Mouse (Mus musculus) heart, adult 11 months (tissue): ENCODE data around the gene Fut4.
A peak's percentile ranks its signal among the peaks of the same experiment; 100 is the strongest.

Experiments
- DNase-seq: peaks from one replicate; pipeline ENCODE4 v3.0.0; 2022

Fut4 gene

DNA sequence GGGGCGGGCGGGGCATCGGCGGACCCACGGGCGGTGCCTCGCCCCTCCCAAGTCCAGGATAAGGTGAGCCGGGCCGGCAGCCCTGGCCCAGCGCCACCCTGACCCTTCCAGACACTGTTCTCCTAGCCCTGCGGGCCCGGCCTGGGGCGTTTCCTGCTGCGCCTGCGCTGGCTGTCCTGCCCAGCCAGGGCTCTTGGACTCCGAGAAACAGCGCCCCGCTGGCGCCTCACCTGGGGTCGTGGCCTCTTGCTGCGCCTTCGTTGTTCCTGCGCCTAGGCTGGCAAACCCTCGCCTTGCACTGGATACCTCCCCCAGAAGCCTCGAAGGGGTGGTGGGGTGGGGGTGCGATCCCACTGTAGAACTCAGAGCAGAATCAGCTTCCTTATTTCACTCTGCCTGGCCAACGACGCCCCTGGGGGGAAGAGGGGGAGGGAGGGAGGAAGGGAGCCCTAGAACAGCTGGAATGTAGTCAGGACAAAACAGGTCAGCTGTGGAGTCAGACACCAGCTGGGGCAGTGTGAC is at the start of gene Fut4:
Gene Fut4, minus strand, starts transcription at position 393 of the 522 bp plus-strand sequence.
- DNase-seq: peak; percentile 96

DNA sequence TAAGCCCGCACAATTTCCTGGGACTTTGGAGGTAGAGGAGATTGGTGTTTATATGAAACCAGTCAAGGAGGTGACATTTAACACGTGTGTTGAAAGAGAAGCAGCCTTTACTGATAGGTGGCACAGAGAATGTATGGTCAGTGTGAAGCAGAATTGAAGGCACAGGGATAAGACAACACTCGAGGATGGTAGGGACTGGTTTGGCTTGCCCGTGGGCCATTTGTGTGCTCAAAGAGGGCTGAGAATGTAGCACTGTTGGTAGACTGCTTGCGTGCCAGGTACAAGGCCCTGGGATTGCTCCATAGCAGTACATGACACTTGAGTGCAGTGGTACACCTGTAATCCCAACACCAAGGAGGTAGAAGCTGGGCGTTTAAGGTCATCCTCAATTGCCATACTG is 35.2 kb upstream of the Fut4 start:
- DNase-seq: peak; percentile 56

DNA sequence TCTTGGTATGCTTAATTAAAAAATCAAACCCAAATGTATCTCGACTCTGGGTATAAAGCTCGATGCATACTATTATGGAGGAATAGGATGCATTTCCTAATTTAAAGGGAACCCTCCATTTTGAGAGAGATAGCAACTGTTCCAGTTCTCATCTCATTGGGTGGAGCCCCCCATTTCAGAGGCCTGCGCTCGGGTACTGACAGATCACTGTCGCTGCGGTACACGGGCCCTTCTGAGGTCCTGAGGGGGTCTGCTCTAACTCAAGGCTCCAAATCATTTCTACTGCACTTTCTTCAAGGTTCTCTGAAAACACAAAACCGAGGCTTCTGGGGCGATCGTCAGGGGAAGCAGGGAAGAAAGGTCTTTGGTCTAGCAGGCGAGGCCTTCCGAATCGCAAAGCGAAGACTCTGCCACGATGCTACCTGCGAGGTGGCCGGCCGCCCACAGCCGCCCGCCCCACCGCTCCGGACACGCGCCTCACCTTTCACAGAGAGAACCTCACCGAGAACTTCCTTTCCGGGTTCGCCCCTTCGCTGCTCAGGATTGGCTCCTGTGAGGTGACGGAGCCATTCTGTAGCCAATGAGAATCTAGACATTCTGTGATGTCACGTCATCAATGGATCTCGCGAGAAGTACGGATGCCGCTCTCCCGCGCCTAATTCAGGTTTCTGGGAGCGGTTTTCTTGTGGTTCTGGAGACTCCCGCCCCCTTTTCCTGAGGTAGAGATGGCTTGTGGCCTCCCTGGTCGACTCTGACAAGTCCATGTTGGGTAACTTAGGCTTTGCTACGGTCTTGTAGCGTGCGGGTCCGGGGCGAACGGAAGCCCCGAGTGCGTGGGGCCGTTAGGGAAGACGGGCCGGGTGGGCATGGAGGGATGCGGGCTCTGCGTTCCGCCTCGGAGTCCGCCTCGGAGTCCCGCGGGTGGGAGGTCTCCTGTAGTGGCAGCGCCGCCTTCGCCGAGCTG is 32.1 kb upstream of the Fut4 start, which contains the start of the genes Mre11a and Ankrd49:
Gene Mre11a, plus strand, starts transcription at position 616 of the 964 bp plus-strand sequence.
Gene Ankrd49, minus strand, starts transcription at position 818 of the 964 bp plus-strand sequence.
- peak; percentile 100 for DNase-seq

DNA sequence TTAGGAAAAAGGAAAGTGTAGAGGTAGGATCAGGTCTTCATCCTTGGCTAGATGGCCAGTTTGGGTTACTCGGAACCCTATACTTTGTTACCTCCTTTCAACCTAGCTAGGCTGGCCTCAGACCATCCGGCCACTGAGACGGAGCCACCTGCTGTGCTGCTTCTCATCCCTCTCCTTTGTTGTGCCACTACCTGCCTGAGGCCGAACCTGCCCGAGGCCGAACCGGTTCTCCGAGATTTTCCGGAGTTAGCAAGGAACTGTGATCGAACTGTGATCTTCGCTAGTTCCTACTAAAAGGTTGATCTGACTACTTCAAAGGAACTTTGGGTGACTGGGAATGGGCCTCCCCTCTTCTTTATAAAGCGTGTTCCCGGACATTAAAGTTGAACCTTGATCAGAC is 26.1 kb upstream of the Fut4 start:
- DNase-seq: peak; percentile 49

DNA sequence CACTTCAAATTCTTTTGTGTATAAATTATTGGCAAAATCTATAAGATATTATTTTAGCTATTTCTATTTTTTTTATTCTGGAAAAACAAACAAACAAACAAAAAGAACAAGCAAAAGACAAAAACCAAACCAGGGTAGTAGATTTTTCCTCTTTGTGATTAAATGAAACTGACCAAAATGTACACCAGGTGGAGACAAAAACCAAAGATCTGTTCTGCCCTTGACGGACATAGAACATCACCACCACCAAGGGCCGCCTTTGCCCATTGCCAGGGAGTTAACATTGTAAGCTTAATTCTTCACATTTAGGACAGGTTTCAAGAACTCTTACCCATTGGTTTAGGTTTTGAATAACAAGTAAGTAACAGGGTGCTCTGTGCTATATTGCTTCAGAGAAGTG is 21.6 kb upstream of the Fut4 start:
- DNase-seq: peak; percentile 17

DNA sequence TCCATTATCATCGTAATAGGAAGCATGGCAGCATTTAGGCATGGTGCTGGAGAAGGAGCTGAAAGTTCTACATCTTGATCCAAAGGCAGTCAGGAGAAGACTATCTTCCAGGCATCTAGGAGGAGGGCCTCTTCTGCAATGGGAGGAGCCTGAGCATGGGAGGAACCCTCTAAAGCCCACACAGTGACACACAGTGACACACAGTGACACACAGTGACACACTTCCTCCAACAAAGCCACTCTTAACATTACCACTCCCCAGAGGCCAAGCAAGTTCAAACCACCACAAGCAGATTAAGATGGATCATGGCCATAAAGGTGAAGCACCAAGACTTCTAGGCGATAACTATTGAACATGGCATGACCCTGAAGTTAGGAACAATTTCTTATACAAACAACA is 19.9 kb upstream of the Fut4 start:
- peak; percentile 71 for DNase-seq

DNA sequence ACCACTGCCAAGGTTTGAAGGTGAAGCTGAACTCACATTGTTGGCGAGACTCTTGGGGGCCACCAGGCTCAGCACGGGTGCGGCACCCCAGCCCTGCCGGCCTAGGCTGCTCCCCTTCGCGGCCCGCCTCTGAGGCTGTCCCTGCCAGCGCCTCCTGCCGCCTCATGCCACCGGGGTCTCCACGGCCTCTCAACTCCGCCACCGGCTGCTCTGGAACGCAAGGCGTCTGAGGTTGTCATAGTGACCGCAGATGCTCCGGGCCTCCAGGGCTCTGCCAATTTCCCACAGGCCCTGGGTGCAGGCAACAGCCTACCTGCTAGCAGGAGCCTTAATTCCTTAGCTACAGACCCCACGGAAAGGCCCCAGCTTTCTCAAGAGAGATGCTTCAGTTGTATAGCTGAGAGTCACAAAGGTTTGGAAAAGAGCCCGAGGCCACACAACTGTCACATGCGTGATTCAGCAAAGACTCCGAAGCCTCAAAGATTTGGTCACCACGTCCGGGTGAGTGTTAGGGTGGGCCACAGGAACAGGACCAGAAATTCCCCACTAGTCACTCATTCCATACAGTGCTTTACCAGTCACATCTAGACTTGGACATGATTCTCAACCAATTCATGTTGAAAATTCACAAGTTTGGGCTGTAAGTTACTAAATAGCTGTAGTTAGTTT is 18.7 kb upstream of the Fut4 start, which contains the start of gene 1700012B09Rik:
Gene 1700012B09Rik, minus strand, starts transcription at position 228 of the 669 bp plus-strand sequence.
- peak; percentile 82 for DNase-seq

DNA sequence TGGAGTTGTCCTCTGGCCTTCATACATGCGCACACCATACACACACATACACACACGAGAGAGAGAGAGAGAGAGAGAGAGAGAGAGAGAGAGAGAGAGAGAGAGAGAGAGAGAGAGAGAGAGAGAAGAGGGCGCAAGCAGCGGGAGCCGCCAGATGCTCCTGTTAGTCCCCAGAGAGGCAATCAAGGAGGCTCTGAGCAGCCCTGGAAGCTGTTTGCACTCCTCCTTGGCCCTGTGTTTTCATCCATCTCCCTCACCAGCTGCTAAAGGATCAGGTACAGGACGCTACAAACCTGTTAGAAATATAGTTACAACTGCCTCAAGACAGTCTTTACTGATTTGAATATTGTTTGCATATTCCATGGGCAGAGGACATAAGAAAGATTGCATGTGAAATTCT is 17.6 kb upstream of the Fut4 start:
- DNase-seq: peak; percentile 51

DNA sequence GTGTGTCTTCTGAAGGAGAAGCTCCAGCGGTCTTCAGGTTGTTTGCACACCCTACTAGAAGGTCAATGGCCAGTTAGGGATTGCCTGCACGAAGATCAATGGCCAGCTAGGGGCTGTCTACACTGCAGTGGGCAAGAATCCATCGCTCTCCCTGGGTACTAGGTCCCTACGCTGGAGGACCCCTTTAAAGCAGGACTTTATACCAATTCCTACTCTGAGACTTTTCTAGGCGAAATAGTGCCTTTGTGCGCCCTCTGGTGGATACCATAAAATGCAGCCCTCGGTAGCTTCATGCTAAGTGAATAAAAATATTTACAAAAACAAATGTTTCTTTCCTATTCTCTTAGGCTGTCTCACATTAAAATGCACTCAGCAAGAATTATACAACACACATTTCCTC is 12.6 kb upstream of the Fut4 start:
- DNase-seq: peak; percentile 85

DNA sequence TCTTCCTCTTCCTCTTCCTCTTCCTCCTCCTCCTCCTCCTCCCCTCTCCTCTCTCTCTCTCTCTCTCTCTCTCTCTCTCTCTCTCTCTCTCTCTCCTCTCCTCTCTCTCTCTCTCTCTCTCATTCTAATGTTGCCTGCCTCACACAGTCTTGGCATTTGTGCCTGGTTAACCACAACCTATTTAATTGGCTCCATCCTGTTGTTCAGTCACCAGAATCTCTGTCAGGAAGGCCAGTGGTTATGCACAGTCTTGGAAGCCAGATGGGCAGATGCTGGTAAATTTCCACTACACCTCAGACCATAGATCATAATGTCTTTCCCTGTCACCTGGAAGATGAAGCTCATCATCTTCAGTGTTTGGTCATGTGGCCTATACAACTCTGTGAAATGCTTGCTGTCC is 7.1 kb upstream of the Fut4 start:
- DNase-seq: no peak

DNA sequence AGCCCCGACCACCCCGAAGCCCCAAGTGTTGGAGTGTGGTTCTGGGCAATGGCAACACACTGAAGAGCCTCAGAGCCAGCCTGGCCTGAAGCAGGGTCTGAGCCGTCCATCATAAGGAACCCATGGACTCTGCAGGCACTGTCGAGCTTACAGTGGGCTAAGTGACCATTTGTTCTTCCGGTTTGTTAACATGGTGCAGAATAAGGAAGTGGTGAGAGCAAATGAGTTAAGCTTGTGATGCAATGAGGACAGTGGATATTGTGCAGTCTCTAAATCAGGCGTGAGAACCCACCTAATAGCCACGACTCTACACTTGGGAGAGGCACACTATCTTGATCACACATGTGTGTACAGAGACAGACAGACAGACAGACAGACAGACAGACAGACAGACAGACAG is 6.4 kb upstream of the Fut4 start:
- DNase-seq: peak; percentile 88

DNA sequence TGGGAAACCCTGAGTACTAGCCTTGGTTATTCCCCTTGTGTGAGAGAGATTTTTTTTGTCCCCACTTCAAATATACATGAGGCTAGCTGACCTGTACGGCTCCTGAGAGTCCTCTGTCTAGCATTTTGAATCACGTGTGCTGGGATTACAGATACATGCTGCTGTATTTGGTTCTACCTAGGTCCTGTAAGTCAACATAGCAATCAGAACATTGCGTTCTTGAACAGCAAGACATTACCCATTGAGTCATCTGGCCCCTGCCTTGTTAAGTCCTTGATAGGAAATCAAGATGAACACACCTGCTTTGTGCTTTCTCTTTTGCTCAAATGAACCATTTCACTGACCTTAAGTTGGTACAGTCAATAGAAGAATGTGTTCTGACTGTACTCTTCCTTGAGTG is 2.3 kb upstream of the Fut4 start:
- DNase-seq: no peak

DNA sequence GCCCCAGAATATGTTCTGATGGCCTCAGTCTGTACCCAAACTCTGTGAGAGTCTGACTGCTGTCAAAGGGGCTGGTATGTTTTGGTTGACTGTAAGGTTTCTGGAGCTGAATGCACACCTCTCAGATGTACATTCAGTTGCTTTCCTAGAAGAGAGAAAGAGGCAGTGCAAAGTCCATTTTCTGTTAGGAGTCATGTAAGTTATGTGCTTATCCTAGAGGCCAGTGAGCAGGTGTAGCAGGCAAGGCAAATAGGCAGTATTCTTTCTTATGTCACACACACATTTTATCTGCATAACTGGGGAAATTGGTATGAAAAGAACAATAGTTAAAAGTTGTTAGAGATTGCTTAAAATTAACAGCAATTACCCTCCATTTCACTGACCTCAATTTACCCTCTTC is 1.8 kb upstream of the Fut4 start:
- no peak for DNase-seq

DNA sequence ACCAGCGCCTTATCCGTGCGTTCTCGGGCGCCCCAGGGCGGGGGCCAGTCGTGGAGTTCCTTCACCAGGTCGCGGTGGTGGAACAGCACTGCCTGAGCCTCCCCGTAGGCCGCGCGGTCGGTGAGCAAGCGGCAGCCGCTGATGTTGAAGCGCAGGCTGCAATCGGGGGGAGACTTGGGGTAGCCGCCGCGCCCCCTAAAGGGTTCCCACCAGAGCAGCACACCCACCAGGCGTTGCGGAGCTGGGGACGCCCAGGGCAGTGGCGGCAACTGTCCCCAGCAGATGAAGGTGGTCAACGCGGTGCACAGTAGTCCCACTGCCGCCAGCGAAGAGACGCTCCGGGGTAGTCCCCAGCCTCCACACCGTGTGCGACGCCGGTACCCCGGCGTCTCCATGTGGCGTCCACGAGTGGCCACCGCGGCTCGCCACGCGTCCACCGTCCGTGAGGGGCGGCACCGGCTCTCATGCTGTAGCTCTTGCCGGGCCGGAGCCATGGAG is 641 bp downstream of the Fut4 start:
- DNase-seq: no peak

DNA sequence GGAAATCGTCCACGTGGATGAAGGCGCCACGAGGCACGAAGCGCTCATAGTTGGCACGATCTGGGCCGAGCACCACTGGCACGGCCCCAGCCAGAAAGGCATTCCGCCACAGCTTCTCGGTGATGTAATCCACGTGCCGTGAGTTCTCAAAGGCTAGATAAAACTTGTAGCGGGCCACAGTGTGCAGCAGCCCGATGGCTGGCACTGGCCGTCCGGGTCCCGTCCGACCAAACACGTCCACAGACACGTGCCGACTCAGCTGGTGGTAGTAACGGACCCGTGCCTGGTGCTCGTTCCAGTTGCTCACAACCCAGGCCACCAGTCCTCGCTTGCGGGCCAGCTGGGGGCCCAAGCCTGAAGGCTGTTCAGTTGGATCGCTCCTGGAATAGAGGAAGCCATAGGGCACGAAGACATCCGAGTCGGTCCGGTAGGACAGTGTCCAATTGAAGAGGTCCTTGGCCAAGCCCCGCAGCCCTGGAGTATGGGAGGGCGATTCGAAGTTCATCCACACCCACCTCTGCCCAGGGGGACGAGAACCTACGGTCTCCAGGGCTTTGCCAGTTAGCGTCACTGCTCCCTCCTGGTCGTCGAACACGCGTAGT is 1.2 kb downstream of the Fut4 start:
- no peak for DNase-seq

DNA sequence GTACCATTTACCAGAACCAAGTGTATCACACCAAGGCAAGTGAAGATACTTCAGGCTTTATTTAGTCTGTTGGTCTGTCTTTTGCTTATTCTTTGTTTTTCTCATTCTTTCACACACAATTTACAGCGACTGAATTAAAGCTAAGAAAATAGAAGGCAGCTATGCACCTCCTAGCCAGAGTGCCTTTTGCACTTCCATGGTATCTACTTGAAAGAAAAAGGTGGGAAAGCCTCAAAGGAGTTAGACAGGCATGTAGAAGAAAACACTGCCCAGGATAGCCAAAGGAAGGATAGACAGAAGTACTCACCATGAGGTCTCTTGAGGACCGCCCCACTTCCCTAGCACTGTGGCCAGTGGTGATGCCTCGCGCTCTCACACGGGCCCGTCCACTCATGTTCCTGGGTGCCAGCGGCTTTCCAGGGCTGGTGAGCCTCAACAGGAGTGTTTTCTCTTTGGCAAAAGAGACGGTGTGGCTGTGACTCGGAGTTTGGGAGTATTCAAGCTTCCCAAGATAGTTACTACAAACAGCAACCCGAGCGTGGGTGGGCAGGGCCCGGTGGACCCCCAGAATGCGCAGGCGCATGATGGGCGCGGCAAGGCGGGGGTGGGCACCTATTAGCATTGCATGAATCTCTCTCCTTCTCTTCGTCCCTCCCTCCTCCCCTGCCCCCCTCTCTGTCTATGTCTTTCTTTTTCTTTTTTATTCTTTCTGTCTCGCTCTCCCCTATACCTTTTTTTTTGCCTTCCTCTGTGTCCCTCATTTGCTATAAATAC is 11.9 kb downstream of the Fut4 start, which contains the start of gene Piwil4:
Gene Piwil4, minus strand, starts transcription at position 583 of the 774 bp plus-strand sequence.
- DNase-seq: no peak

DNA sequence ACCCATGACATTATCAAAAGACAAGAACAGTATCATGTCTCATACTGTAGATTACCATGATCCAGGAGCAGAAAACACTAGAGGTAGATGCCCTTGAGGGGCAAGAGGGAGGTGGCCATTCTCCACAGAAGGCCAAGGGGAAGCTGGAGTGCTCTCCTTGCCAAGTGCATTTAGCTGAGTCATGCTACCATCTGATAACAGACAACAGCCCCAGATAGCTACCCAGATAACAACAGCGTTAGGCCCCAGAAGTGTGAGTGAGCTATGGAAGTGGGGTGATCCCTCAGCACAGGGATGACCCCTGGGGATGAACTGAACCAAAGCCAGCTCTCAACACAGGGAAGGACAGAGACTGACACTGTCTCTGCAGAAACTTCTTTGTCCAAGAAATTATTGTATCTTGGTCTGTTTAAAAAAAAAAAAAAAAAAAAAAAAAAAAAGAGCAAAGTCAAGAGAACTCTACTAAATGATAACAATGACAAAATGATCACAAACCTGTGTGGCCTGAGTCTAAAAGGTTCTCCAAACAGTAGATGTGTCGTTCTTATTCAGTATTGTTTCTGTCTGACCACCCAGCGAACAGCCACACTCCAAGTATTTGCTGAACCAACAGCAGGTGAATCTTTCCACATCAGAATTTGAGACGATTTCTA is 12.6 kb downstream of the Fut4 start:
- no peak for DNase-seq

DNA sequence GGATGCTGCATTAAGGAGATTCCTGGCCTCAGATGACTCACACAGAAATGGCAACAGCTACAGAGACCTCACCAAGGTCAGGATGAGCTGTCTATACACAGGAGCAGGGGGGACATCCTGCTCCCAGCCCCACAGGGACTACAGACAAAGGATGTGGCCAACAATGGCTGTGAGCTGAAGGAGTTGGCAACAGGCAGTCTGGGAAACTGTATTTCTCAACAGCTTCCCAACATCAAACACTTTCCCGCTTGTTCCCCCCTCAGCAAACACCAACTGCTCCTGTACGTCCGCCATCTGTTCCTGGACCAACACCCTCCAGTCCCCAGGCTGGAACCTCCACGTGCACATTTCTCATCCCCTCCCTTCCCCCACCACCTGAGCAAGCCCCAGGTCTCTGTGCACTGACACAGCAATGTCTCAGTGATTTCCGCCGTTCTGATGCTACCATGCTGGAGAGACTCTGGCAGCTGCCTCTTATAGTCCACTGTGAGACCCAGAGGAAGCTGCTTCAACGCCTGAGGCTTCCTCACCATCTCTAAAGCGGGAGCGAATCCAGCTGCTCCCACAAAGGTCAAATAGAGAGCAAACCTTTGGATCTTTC is 21.2 kb downstream of the Fut4 start:
- peak; percentile 90 for DNase-seq

DNA sequence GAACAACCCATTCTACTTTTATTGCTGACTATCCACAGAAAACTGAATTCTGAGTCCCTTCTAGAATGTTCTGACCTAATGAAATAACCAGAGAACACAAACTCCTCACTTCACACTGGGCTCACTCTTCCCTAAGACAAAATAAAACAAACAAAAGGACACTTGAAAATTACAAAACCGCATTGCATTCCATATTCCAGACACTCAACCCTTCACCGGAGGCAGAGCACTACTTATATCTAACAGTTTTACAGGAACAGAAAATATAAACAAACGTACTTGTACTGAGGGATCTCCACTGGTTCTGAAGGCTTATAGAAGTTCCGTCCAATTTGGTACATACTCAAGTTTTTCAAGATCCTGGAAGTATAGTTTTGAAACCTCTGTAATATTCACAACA is 23.8 kb downstream of the Fut4 start:
- no peak for DNase-seq

DNA sequence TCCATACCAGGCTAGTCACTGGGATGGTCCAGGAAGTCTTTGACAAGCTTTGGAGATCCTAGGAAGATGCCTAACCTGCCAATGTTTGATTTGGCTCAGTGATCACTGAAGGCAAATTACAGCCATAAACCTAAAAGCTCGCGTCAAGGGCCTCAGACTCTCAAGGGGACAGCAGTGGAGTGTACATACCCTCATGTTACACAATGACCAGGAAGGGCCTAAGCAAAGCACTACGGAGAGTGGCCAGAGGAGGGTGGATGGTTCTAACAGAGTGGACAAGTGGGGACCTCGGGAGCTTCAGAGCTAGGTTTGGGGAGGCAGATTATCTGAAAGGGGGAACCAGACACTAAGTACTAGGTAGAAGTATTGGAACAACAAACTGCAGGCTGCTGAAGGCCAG is 25.6 kb downstream of the Fut4 start:
- DNase-seq: peak; percentile 53

DNA sequence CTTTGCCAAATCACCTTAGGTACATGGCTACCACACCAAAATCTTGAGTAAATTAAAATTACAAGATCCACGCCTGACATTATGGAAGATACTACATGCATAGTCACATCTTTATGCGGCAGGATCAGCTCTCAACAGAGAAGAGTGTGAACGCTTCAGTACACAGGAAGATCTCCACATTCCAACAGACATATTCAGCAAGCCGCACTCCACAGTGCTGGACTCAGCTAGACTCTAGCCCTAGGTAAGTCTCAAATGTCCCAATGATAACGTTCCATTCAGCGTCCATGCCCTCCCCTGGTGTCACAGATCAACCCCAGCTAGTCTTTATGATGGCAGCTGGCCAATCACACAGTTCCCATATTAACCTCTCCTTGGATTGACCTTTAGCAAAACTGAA is 26.2 kb downstream of the Fut4 start:
- DNase-seq: peak; percentile 72
